Mouse (Mus musculus): ENCODE results near the gene Ift57.

Ift57 gene

DNA sequence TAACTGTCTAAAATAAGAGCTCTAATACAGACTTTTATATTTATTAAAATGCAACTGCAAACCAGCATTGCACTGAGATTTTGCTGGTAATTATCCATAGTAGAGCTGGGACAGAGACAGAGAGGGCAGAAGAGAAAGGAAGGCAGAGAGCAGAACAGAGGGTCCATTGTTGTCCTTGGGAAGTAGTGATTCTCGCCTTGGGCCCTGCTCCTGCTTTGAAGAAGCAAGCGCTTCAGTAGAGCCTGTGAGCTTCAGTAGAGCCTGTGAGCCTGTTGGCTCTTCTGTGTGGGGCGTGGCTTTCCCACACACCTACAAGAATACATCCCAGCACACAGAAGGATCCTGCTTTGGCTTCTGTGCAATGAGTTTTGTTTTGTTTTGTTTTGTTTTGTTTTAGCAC is 54.3 kb downstream of the Ift57 start:
- no peak for DNase-seq (ENCODE audit: low read depth)

DNA sequence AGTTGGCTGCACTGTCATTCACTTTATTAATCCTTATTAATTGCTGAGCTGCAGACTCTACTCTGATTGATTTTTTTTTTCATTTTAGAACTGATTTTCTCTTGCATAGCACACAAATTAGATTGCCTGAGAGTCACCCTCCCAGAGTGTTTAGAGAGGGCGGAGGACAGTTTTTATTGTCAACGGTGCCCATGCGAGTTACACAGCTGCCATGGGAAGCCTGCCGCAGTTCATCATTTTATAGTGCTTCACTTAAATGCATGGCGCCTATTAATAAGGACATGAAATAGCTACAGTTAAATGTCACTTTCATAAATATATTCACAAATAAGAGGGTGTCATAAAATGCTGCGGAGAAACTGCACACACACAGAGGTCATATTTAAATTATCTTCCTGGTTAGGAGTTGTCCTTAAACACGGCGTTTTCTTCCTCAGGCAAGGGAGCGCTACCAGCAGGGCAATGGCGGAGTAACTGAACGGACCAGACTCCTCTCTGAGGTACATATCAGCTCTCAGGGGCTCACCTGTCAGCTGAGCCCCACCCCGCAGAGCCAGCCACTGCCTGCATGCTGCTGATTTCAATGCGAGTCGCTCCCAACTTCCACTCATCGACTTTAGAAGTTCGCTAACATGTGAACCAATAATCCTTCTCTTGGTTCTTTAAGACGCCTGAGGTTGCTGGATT is 61.6 kb downstream of the Ift57 start:
- DNase-seq (ENCODE audit: low read depth), result no peak

DNA sequence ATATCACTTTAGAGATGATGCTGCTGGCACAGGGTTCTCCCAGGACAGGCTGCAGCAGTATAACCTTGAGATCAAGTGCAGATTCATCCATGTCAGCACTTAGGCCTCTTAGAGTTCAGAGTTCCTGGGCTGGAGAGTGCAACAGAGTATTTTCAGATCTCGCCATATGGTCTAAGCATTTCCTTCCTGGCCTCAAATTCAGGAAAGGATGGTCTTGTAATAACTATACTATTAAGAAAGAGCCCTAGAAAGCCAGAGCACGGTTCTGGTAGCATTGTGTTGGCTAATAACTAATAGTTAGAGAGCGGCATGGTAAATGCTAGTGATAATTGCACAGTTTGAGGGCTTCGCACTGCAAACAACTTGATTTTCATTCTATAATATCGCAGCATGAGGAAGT is 62.9 kb downstream of the Ift57 start:
- DNase-seq (ENCODE audit: low read depth), result no peak

- peak; percentile 86 for DNase-seq (ENCODE audit: low read depth)
These were observed 67.3 kb downstream of the Ift57 start for GRCm38 (mm10) chr16:49766326-49766725.

GRCm38 (mm10) chr16:49768491-49769031 is 69.5 kb downstream of the Ift57 start:
- DNase-seq (ENCODE audit: low read depth), result peak; percentile 56

GRCm38 (mm10) chr16:49769831-49770261 is 70.8 kb downstream of the Ift57 start:
- peak; percentile 63 for DNase-seq (ENCODE audit: low read depth)

GRCm38 (mm10) chr16:49770320-49771189 is 71.5 kb downstream of the Ift57 start:
- peak; percentile 71 for DNase-seq (ENCODE audit: low read depth)

DNA sequence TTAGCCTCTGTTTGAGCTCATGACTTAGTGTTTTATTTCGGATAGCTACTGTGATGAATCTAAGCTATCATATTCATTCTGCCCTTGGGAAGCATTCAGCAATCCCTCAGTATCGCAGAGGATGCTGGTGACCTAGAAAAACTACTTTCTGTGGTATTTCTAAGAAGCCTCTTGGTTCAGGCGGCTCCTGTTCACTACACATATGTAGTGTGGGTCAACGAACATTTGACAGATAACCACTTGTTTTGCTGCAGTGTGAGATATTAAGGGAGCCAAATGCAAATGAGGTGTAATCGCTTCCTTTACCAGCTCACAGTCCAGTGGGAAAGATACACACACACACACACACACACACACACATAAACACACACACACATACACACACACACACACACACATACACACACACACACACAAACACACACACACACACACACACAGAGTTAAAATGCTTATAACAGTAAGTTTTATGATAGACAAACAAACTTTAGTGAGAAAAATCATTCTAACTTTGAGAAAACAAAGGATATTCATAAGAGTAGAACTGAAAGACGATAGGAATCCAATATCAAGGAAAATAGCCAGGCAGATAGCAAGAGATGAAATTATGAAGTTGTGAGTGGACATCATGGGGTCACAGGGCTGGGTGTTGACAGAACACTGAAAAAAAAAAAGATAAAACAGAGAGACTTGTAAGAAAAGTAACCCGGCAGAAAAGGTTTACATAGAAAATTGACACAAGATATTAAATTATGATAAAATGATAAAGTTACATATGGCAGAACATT is 72.8 kb downstream of the Ift57 start:
- peak; percentile 68 for DNase-seq (ENCODE audit: low read depth)

GRCm38 (mm10) chr16:49772576-49772975 is 73.5 kb downstream of the Ift57 start:
- peak; percentile 68 for DNase-seq (ENCODE audit: low read depth)

DNA sequence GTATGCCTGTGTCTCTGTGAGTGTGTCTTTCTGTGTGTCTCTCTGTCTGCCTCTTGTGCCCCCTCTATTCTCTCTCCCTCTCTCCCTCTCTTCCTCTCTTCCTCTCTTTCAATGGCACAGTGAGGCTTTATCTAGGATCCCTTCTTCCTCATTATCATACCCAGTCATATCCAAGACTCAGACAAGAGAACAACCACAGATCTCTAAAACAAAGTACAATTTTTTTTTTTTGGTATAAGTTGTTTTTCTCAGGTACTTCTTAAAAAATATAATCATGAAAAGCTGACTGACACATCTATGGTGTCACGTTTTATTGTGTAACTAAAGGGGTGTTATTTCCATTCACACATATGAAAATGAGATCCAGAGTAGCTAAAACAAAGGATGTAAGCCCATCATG is 74.0 kb downstream of the Ift57 start:
- peak; percentile 53 for DNase-seq (ENCODE audit: low read depth)

- DNase-seq (ENCODE audit: low read depth), result peak; percentile 76
These were observed 75.3 kb downstream of the Ift57 start for GRCm38 (mm10) chr16:49774059-49775001.

DNA sequence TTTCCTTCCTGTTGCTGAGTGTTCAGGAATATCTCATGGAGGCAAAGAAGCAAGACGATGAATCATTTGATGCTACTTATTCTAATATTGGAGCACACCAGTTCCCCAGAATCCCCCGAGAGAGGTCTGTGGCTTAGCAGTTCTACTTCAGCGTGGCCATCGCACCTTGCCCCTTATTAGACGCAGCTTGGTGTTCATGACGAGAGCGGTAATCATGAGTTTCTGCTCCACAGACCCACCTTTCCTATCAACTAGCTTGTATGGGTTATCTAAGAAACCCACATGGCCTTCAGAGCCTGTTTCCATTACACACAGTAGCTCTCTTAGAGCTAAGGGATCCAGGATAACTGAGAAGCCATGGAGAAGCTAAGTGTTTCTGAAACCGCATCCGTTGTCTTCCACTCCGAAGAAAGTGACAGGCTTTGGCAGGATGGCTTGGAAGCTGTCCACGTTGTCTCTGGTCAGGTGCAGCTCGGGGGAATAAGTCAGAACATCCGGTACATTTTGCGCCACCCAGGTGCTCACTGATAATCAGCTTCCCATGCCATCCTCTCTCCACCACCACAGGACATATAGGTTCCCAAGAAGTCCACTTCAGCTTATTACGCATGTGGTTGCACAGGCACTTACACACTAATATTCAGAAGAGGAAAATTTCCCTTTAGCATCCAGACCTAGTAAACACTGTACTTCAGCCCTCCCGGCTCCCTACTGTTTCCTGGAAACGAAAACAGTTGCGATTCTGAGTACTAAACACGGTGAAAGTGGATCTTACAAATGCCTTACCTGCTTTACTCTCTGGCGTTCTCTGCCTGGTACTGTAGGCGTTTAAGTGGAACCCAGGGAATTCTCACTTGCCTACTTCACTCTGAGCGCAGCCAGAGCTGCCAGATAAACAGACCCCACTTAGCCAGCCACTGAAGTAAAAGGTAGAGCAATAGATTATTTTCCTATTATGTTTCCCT is 76.3 kb downstream of the Ift57 start:
- peak; percentile 76 for DNase-seq (ENCODE audit: low read depth)

DNA sequence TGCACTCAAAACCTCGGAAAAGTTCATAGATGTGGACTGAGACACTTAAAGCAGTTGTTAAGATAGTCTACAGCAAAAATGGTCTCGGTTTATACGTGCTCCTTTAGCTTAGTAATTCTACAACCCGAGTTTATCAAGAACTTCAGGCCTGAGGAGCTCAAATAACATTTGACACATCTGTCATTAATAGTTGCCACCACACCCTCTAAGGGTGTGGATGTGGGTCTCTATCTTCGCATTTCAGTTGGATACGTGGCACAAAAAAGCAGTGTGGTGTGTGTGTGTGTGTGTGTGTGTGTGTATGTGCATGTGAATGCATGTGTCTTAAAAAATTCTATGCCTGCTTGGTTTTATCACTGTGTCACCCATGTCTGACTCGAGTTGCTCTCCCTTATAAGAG is 77.9 kb downstream of the Ift57 start:
- DNase-seq (ENCODE audit: low read depth), result no peak

DNA sequence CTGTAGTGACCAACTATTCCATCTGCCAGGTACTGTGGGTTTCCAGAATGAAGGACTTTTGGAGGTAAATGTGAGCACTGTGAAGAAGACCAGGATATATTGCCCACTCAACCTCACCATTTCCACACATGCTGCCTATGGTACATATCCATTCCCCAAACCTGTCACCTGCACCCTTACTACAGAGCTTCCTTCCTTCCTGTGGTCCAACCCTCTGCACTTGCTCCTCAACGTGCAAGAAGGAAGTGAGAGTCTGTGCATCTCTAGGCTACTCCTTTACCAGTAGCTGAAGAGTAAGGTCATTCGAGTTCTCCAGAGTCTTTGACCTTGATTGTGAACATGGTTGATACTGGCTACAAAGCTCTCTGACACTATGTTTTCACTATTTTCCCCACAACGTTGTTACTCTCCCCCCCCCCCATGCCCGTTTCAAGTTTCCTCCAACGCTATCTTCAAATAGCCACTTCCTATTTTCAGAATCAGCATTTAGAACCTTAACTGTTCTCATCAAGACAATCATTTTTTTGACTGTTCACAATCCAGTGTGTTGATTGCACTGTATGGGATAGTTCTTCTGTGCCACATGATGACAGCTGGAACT is 82.6 kb downstream of the Ift57 start:
- DNase-seq (ENCODE audit: low read depth), result peak; percentile 65

- DNase-seq (ENCODE audit: low read depth), result no peak
These were observed 84.3 kb downstream of the Ift57 start for GRCm38 (mm10) chr16:49783369-49783768.

DNA sequence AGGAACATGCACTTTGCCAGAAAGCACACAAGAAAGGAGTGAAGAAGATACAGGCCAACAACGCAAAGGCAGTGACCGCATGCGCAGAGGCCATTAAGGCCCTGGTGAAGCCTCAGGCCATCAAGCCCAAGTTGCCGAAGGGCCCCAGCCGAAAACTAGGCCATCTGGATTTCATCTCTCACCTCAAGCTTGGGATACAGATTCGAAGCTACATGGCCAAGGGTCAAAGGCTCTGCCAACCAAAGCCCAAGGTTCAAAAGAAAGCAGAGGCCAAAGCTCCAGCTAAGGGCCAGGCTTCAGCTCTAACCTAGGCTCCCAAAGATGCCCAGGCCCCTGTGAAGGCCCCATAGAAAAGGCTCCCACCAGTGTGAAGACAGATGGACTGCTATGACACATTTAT is 87.1 kb downstream of the Ift57 start:
- no peak for DNase-seq (ENCODE audit: low read depth)

- no peak for DNase-seq (ENCODE audit: low read depth)
These were observed 88.7 kb downstream of the Ift57 start for GRCm38 (mm10) chr16:49787714-49788113.

GRCm38 (mm10) chr16:49790575-49791465 is 91.8 kb downstream of the Ift57 start:
- DNase-seq (ENCODE audit: low read depth), result peak; percentile 83

Measured in induced T-regulatory cell, adult 2 months (primary cell).